Mouse (Mus musculus) small intestine, adult 2 months (tissue): ENCODE measurements at regions not wholly inside any gene's neighbourhood (a gene's known extent, or its start where the extent isn't known, plus 50 kb on each side); places are given as distances from the start of the nearest gene placed in this dataset.

Experiments
- CTCF ChIP-seq: fragments of 200-500 bp; IDR thresholded peaks from 2 replicates; pipeline ENCODE4 v1.5.1; 2012; ENCODE audit warnings: low read depth, mild to moderate bottlenecking, control low read depth, inconsistent platforms, low read length, moderate library complexity, mixed read lengths; ENCODE audit not compliant: insufficient replicate concordance, insufficient read length; ENCODE audit errors: extremely low read depth
- POLR2A ChIP-seq: fragments of 200-500 bp; IDR thresholded peaks from 2 replicates; pipeline ENCODE4 v1.6.1; 2012; ENCODE audit warnings: low read depth, mild to moderate bottlenecking, control low read depth, inconsistent platforms, low read length, moderate library complexity

DNA sequence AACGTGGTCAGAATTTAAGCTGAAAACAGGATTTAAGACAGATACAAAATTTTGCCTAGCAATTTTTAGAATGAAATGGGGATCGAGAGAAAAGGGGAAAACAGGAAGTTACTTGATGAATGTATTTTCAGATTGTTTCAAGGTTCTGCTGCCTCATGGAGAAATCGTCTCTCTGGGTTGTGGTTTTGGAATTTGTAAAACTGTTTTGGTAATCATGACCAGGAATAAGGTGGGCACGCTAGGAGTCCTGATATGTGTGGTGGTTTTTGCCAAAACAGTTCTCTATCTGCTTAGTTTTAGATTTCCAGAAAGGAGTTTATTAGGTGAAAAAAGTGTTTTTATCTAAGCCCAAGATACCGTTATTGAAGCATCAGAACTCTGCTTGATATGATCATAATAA is 1716.9 kb upstream of the Gm7489 start:
- TF ChIP-seq POLR2A (no peak), CTCF (no peak)
